Mouse (Mus musculus) cortical plate, adult 2 months (tissue): ENCODE results near the gene Izumo1r.

Experiments used
- CTCF ChIP-seq: fragments of 200-500 bp; IDR thresholded peaks from 2 replicates; pipeline ENCODE4 v1.5.1; 2011; ENCODE audit warnings: mild to moderate bottlenecking, control low read depth, low read length; ENCODE audit not compliant: insufficient read depth; ENCODE audit errors: extremely low read depth
- POLR2A ChIP-seq: fragments of 200-500 bp; IDR thresholded peaks from 2 replicates; pipeline ENCODE4 v1.6.1; 2011; ENCODE audit warnings: mild to moderate bottlenecking, low read length, control low read depth; ENCODE audit not compliant: insufficient read depth; ENCODE audit errors: extremely low read depth

DNA sequence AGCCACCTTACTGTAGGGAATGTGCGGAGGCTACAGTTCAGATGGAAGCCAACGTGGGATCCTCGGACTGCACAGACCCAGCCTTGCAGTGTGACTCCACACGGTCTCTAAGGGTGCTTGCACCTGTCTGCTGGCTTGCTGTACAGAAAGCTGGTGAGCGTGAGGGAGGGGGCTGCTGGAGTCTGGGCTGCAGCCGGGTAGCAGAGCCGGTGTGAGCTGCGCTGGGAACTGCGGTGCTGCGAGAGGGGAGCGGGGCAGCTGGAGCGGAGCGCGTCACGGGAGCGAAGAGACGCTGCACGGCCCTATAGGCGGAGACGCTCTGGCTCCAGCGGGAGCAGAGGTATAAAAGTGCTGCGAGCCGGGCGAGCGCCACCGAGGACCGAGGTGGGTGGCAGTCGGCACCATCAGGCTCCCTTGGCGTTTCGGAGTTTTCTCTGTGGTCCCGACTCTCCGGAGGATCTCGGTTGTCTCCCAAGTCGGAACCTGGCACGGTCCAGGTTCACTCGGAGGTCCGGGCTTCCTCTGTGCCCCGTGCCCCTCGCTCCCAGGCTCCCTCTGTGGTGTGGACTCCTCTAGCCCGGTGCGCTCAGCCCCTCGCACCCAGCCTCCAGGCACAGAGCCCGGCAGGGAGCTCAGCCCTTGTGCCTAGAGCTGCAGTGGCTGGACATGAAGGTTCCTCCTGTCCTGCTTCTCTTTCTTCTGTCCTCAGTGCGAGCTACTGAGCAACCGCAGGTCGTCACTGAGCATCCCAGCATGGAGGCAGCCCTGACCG is 43.7 kb downstream of the Izumo1r start, which contains the start of gene Gpr83:
- peak; percentile 84 for TF ChIP-seq POLR2A
- no peak for TF ChIP-seq CTCF
